Mouse (Mus musculus): ENCODE results near the gene Ascc2.
"Not testable (repeated sequence)": the region's sequence is repeated elsewhere in the genome, so short reads cannot be mapped to it uniquely, and the experiment has no call there.

Gene Ascc2

DNA sequence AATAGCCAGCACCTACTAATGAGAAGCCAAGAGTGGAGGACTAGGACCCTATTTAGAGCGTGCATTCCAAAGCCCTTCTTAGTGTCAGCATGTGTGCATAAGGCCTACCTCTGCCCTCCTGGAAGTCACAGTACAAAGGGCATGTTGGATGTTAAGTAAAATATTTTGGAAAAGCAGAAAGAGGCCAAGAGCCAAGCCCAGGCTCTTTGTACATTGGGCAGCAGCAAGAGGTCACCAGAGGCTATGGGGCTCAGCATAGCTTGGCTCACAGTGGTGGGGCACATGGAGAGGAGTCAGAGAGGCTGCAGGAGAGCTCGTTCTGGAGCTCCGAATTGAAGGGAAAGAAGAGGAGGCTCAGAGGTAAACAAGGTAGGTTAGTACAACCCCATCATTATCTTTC is 49.5 kb downstream of the Ascc2 start:
- DNase-seq = no peak

- no peak for DNase-seq
These were observed 50.3 kb downstream of the Ascc2 start for GRCm38 (mm10) chr11:4687874-4688273.

GRCm38 (mm10) chr11:4688632-4689380 is 51.3 kb downstream of the Ascc2 start:
- DNase-seq = no peak

GRCm38 (mm10) chr11:4690353-4690752 is 52.8 kb downstream of the Ascc2 start:
- no peak for DNase-seq

DNA sequence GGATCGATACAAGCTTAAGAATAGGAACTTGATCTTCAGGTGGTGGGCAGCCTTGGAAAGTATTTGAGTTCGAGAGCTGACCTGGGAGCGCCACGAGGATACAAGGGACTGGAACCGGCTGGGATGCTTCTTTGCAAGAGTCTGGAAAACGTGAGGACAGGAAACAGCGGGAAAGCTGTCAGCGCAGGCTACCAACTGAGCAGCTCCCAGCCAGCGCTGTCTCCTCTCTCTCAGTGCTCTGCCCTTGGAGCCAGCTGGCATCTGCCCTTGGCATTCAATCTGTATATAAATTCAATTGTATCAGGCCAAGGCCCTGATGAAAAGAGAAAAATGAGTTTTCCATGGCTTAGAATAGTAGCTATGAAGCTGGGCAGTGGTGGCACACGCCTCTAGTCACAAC is 53.7 kb downstream of the Ascc2 start:
- no peak for DNase-seq

- no peak for DNase-seq
These were observed 54.6 kb downstream of the Ascc2 start for GRCm38 (mm10) chr11:4692162-4692561.

DNA sequence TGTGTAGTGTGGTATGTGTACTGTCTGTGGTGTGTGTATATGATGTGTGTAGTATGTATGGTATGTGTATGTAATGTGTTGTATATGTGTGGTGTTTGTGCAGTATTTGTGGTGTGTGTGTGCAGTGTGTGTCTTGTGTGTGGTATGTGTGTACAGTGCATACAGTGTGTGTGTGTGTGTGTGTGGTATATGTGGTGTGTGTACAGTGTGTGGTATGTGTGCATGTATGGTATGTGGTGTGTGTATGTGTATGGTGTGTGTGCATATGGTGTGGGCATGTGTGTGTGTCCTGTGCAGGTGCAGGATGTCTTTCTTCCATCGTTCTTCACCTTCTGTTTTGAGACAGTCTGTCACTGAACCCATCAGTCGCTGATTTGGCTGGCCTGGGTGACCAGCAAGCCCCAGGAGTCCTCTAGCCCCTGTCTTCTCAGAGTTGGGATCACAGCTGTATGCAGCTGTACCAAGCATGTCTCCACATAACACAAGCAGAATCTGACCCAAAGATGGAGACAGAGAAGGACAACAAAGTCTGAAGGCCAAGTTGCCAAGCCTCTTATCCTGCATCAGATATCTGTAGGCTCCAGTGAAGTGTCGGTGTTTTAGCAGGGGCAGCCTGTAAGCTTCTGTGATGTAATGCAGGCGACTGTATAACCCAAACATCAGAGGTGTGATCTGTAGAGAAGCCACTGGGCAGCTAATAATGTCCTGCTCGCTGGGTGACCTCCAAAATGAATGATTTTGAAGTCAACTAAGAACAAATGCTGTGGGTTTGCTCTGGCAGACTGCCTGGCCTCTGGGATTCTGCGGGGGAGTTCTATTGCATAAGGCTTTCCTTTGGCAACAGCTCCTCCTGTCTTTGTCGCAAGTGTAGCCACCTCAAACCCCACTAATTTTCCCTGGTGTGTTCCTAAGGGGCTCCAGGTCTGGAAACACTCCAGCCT is 59.8 kb downstream of the Ascc2 start:
- peak; percentile 95 for DNase-seq

- no peak for DNase-seq
These were observed 63.2 kb downstream of the Ascc2 start for GRCm38 (mm10) chr11:4700726-4701125.

DNA sequence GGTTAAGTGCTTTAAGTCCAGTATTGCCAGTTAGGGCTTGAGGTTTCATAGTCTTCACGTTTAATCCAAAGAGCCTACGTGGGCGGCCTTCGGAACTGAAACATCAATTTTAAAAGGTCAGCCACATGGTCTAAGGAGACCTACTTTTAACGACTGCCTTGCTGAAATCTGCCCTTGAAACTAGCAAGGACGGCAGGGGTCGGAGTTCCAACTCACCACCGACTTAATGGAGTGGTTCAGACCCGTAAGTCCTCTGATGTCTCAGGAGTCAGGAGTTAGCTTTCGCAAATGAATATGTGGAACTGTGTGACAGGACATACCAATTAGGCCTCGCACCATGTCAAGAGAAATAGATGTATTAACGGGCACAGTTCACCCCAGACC is 66.1 kb downstream of the Ascc2 start:
- DNase-seq = no peak

DNA sequence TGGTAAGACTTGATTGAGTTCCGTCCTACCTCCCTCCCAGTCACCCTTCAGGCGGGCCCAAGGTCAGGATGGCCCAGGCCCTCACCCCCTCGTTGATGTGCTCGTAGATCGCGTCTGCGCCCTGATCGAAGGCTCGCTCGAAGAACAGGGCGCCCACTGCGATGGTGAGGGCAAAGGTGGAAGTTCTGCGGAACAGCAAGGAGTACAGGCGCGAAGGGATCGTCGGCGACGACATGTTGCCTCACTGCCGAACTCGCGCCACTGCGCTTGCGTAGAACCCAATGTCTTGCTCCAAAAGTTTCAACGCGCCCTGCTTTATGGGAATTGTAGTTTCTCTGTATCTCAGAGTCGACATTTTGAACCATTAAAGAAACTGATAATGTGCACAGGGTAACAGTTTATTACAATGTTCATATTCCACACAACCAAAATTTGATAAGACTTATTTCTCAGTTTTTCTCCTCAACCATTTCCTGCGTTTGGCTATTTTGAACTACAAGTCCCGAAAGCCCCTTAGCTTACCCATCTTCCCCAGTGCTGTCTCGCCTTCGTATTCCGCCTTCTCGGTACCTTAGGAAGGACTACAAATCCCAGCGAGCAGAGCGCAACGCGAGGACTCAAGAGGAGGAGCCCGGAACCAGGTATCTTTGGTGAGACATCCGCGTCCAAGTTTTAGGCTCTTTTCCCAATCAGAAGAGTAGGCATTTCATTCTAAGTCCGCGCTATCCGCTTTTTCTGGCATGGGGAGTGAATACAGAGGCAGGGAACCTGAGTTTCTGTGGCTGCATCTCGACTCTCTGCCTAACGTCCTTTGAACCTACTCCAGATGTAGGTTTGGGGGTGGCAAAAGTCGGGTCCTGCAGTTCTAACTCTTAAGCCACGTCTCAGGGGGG is 66.8 kb downstream of the Ascc2 start, which contains the start of the genes Uqcr10 and Zmat5:
Uqcr10 (minus strand) TSS at position 271 of the 893 bp plus-strand sequence.
Zmat5 (plus strand) TSS at position 607 of the 893 bp plus-strand sequence.
- peak; percentile 99 for DNase-seq

DNA sequence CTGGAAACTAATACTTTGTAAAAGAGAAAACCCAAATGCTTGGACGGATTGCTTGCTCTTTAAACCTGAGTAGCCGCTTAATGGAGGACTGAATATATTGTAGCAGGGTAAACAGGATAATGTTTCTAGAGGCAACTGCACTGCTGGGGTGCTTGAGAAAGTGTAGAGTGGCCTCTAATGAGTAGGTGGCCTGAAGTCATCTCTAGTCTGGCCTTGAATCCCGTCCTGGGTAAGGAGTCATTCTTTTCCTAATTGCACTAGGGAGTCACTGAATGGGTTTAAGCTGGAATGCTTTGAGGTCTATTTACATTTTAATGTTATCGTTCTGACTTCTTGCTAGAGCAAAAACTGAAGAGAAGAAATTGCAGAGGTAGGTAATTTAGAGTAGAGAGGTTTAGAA is 67.6 kb downstream of the Ascc2 start:
- no peak for DNase-seq

- not testable (repeated sequence) for DNase-seq
These were observed 72.6 kb downstream of the Ascc2 start for GRCm38 (mm10) chr11:4710188-4710587.

- DNase-seq = no peak
These were observed 75.3 kb downstream of the Ascc2 start for GRCm38 (mm10) chr11:4712822-4713221.

DNA sequence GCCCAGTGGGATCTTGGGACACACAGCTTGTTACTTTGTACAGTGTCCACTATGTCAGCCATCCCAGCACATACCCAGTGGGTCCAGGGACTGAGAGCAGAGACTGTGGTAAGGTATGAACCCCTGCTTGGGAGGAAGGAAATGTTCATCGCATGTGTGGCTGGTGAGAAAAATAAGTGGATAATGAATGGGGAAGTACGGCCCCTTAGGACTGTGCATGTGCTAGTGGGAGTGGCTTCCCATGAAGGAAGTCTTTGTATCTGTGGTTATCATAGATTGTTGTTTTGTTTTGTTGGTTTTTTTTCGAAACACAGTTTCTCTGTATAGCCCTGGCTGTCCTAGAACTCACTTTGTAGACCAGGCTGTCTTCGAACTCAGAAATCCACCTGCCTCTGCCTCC is 77.2 kb downstream of the Ascc2 start:
- DNase-seq = peak; percentile 85

GRCm38 (mm10) chr11:4715596-4715995 is 78.0 kb downstream of the Ascc2 start:
- peak; percentile 75 for DNase-seq

- peak; percentile 85 for DNase-seq
These were observed 79.1 kb downstream of the Ascc2 start for GRCm38 (mm10) chr11:4716530-4717236.

DNA sequence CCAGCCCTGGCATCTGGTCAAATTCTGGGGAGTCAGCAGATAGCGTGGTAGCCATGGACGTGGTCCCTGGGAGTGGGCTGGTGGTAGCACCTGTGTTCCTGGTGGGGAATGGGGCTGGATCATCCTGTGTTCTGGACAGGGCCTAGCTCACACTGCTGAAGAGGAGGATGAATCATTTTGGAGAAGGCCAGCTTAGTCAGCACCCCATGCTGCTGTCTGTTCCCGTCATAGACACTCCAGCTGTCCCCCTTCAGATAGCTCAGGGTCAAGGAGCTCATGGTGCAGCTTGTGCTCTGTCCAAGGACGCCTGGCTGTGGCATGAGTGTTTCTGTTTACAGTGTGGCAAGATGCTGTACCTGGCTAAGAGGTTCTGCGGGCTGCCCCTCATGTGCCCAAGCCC is 81.0 kb downstream of the Ascc2 start:
- DNase-seq = peak; percentile 84

GRCm38 (mm10) chr11:4719961-4720360 is 82.4 kb downstream of the Ascc2 start:
- DNase-seq = peak; percentile 81

GRCm38 (mm10) chr11:4720393-4720792 is 82.8 kb downstream of the Ascc2 start:
- DNase-seq = peak; percentile 85

DNA sequence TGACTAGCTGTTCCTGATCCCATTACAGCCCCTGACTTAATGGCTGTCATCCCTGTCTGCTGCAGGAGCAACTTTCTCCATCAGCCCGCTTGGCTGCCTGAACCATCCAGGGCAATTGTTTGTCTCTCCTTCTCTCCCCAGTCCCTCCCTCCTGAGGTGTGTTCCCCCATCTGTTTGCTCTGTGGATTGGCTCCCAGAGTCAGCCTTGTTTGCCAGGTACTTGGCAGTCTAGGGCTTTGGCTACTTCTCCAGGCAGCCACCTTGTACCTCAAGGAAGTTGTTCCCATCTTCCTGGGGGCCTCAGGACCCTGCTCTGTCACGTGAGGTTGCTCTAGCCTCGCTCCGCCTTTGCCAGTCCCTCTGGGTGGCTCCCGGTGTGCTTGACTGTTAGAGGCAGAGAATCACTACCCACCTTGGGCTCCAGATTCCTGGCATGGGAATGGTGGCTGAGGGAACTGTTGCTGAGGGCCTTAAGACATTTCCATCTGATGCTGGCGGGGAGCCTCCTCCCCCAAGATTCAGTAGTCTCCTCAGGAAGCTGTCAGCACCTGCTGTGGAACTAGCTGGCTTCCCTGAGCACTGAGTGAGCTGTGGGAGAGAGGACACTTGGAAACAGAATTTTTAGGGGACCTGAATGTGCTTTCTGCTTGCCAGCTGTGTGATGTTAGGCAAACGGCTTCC is 83.5 kb downstream of the Ascc2 start:
- DNase-seq = peak; percentile 84

GRCm38 (mm10) chr11:4721728-4722127 is 84.2 kb downstream of the Ascc2 start:
- DNase-seq = no peak

Data from heart, adult 11 months (tissue).